Mouse (Mus musculus): ENCODE measurements at regions not wholly inside any gene's neighbourhood (a gene's known extent, or its start where the extent isn't known, plus 50 kb on each side); places are given as distances from the start of the nearest gene placed in this dataset.
A peak's percentile ranks its signal among the peaks of the same experiment; 100 is the strongest.

DNA sequence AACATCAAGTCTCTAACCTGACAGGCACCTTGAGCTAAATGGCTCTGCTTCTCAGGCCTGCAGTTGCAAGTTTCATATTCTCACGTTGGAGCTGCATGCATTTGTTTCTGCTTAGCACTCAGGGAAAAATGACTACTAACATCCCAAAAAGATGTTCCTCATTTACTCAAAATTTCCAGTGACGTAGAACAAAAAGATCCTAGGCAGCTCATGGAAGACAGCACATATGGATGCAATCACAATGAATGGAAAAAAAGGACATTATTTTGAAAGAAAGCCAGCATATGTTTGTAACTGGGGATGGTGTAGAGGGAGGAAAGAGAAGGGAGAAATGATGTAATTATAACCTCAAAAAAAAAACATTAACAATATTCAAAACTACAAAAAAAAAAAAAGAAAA lies 751.2 kb upstream of the Fbxo33 start:
- DNase-seq: no peak

DNA sequence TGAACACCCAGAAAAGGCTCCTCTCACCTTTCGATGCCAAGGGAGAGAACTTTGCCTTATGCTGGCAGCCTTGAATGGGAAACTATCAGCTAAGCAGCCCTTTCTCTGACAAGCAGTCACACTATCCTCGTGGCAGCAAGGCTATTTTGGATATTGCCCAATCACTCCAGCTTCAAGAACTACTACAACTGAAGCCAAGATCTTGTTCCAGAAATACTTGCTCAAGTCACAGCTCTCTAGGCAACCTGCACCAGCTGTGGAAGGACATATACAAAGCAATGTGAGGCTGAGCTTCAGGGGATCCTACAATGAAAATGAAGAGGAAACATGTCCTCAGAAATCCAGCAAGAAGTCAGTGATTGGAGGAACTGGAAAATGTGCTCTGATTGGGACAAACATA lies 750.4 kb upstream of the Fbxo33 start:
- no peak for DNase-seq

DNA sequence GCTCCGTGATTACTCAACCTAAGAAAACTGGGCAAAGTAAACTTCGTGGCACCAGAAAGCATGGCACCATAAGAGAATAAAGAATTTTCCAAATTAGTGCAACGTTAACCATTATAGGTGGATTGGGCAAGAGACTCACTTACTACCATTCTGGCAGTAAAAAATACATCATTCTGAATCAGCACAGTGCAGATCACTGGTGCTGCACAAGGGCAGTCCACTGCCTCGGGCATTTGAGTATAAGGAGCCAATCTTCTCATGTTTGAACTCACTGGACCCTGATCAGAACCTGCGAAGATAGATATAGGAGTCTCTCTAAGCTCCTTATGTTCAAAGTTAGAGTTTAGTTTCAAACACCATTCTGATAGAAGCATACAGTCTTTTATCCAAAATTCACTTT lies 747.7 kb upstream of the Fbxo33 start:
- no peak for DNase-seq

DNA sequence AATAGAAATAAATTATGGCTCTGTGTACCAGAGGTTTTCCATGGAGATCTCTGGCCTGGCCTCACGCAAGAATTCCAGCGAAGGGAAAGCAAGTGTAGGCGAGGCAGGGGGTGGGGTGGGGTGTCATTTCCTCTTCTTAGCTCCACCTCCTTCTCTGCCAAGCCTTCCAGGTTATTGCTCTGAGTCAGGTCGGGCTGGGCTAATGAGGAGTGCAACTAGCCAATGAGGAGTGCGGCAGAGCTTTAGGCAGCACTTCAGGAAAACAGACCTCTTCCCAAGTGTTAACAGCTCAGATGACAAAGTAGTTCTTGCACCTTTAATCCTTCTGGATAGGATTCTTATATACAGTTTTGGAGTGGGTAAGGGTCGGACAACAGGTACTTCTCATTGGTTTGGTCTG lies 741.6 kb upstream of the Fbxo33 start:
- no peak for DNase-seq

DNA sequence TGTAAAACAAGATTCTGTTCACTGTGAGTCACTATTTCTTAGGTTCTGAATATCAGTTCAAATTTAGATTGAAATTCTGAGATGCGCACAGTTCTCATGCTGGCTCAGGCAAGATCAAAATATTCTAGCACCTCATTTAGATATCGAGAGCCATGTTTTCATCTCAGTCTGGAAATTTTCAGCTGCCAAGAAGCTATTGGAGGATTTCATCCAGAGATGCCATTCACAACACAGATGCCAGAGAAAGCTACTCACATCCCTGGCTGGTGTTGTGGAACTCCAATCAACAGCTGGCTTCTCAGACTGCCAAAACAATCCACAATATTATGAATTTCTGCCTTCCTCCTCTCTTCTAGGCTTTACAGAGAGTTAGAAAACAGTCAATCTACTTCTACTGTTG lies 712.9 kb upstream of the Fbxo33 start:
- DNase-seq: peak; percentile 30

DNA sequence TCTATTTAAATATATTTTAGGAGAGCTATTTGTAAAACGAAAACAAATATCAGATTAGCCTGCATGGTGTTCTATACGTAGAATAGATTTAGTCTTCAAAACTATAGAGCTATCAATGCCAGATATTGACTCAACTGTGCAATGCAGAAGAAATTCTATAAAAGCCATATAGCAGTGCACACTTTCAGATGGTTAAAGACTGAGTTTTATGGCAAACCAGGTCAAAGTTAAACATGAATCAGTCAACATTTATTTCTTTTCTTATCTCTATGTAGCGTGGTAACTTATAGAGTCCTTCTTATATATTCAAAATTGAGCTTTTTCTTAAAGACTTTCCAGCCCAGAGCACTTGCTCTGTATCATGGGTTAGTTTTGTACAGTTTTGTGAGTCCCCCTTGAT lies 705.5 kb upstream of the Fbxo33 start:
- DNase-seq: no peak

DNA sequence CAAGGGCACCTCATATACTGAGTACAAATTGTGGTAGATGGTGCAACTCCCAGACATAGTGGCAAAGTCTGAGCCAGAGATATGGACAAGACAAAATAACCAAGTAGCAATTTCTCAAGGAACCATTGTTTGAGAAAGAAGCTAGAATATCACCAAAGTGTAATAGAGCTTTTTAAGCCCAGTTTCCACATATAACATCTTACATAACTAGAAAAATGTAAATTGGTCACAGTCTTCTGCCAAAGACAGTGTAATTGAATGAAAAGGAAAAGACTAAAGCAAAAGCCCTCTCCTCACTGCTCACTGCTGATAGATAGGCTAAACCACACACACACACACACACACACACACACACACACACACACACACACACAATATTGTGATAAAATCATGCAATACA lies 679.4 kb upstream of the Fbxo33 start:
- DNase-seq: no peak

DNA sequence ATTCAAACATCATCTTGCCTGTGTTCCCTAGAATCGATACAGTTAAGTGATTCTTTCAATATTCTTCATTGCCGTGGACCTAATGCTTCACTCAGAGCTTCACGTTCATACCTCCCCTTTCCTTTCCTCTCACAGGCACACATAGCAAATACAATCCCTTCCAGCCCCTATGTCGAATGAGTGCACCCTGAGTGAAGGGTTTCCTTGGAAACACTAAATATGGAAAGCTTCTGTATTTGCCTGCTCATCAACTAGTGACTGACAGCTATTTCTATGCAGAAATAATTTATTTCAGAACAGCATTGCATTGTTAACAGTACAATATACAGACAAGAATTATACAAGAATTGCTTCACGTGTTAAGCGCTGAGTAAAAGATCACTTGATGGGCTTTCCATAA lies 671.4 kb upstream of the Fbxo33 start:
- no peak for DNase-seq

All from right cerebral cortex, adult 18-20 months (tissue).